Mouse (Mus musculus) erythroblast, embryonic 14.5 days (primary cell): ENCODE data around the gene Pnpla2. TPM values are rescaled to one million over a fixed set of nuclear protein-coding genes. Genes with fewer than 3 reads are reported as not detected.

Experiments
- H3K27me3 ChIP-seq: 2 replicates; pipeline ENCODE4 v1.6.1; 2012; ENCODE audit warnings: inconsistent platforms; ENCODE audit not compliant: control insufficient read depth
- H3K36me3 ChIP-seq: 2 replicates; pipeline ENCODE4 v1.6.1; 2012; ENCODE audit warnings: mild to moderate bottlenecking, inconsistent platforms; ENCODE audit not compliant: control insufficient read depth
- H3K4me1 ChIP-seq: 2 replicates; pipeline ENCODE4 v1.6.1; 2012; ENCODE audit warnings: inconsistent platforms; ENCODE audit not compliant: control insufficient read depth
- H3K4me3 ChIP-seq: replicated peaks from 2 replicates; pipeline ENCODE3; 2012; ENCODE audit warnings: moderate library complexity, mild to moderate bottlenecking, inconsistent platforms
- H3K9me3 ChIP-seq: 2 replicates; pipeline ENCODE4 v1.6.1; 2012; ENCODE audit warnings: low read length, inconsistent platforms, mixed read lengths; ENCODE audit not compliant: control insufficient read depth
- GATA1 ChIP-seq: IDR thresholded peaks from 2 replicates; pipeline ENCODE4 v1.6.1; 2012; ENCODE audit warnings: low read length, inconsistent platforms, mixed read lengths
- TAL1 ChIP-seq: IDR thresholded peaks from 3 replicates; pipeline ENCODE4 v1.6.1; 2012; ENCODE audit warnings: low read length, inconsistent platforms, mixed read lengths
- polyA plus RNA-seq: library from polyadenylated mRNA; stranded (reverse); fragments of >175 nt; gene quantifications from 2 replicates; pipeline ENCODE4 v1.2.3, GENCODE M21; 2012

The Pnpla2 gene
- polyA plus RNA-seq, 1 experiment, result 3.0 TPM

- peaks cover 75% of the 10 kb centered on the region for H3K4me1 ChIP-seq
- TF ChIP-seq GATA1 (no peak), TAL1 (no peak)
- peaks cover 50% of the 10 kb centered on the region for H3K36me3 ChIP-seq
- peaks cover under 1% of the 10 kb centered on the region; the same call in 1 of the 2 replicates for H3K9me3 ChIP-seq
- peaks cover 18% of the 10 kb centered on the region for H3K27me3 ChIP-seq
- H3K4me3 ChIP-seq, result no peak overlapping the region
These were observed 15.1 kb downstream of the Pnpla2 start for GRCm38 (mm10) chr7:141469901-141470636.

DNA sequence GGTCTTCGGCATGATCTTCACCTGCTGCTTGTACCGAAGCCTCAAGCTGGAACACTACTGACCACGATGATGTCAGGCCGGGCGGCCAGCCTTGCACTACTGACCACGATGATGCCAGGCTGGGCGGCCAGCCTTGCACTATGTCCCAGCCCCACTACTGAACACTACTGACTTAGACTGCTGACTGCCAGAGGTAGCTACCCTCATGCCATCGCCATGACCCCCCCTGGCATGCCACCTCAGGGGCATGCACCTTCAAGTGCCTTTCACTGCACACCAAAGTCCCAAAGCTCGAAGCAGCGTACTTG is 15.6 kb downstream of the Pnpla2 start:
- peaks cover 76% of the 10 kb centered on the region for H3K4me1 ChIP-seq
- no peak overlapping the region for H3K4me3 ChIP-seq
- TF ChIP-seq GATA1, result no peak
- TF ChIP-seq TAL1, result no peak
- H3K36me3 ChIP-seq, result peaks cover 50% of the 10 kb centered on the region
- H3K9me3 ChIP-seq, result no peaks in the 10 kb centered on the region
- H3K27me3 ChIP-seq, result peaks cover 13% of the 10 kb centered on the region

DNA sequence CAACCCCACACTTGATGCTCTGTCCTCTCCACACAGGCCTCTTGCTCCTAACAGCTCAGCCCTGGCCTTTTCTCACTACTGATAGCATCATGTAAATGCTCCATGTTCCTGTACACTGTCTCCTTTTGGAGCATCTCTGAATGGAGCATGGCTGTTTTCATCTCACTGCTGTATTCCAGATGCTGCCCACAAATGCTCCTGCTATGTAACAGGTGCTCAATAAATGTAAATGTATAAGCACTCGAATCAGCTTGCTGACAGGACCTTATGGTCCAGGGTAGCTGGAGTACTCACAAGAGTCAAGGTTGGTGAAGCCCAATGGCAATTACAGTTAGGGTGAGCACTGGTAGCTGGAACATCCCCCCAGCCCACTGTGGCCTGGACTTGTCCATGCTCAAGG is 16.2 kb downstream of the Pnpla2 start:
- TF ChIP-seq TAL1 (no peak), GATA1 (no peak)
- Histone ChIP-seq H3K9me3 (no peaks in the 10 kb centered on the region), H3K4me1 (peaks cover 81% of the 10 kb centered on the region), H3K36me3 (peaks cover 50% of the 10 kb centered on the region), H3K4me3 (no peak overlapping the region), H3K27me3 (peaks cover 7% of the 10 kb centered on the region)

DNA sequence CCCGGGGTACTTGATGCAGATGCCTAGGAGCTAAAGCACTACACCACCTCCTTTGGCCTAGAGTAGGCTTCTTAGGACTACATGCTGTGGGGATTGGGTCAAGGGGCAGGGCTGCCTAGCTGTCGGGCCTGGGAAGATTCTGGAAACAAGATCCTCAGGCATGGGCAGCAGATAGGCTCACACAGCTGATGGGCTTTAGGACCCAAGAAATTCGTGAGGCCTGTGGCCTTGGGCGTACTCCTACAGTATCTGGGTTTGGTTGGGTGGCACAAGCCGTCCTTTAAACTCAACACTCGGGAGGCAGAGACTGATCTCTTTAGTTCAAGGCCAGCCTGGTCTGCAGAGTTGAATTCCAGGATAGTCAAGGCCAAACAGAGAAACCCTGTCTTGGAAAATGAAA is 17.2 kb downstream of the Pnpla2 start:
- TF ChIP-seq GATA1, result no peak
- no peak for TF ChIP-seq TAL1
- Histone ChIP-seq H3K4me1 (peaks cover 82% of the 10 kb centered on the region), H3K9me3 (no peaks in the 10 kb centered on the region), H3K4me3 (no peak overlapping the region), H3K36me3 (peaks cover 50% of the 10 kb centered on the region), H3K27me3 (no peaks in the 10 kb centered on the region; the same call in 1 of the 2 replicates)

DNA sequence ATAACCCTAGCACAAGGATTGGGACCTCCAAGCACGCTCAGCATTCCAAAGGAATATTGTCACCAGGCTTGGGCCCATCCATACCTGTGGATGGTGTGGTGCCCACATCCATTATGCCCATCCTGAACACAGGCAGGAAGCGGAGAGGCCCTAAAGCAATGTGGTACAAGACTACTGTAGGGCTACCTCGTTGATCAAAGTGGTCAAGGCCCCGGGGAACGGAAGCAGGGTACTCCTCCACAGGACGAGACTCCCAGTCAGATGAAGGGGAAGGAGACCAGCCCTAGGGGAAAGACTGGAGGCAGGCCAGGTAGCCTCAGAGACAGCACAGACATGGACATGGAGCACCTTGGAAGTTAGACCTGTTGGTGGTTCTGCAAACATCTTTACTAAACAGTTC is 17.8 kb downstream of the Pnpla2 start:
- no peaks in the 10 kb centered on the region; the same call in 1 of the 2 replicates for H3K27me3 ChIP-seq
- H3K4me3 ChIP-seq, result no peak overlapping the region
- no peaks in the 10 kb centered on the region for H3K9me3 ChIP-seq
- H3K4me1 ChIP-seq, result peaks cover 82% of the 10 kb centered on the region
- TF ChIP-seq TAL1 (no peak), GATA1 (no peak)
- H3K36me3 ChIP-seq, result peaks cover 50% of the 10 kb centered on the region

- peak overlapping the region; percentile 95 for H3K4me3 ChIP-seq
- no peaks in the 10 kb centered on the region; the same call in 1 of the 2 replicates for H3K27me3 ChIP-seq
- H3K4me1 ChIP-seq, result peaks cover 77% of the 10 kb centered on the region
- peaks cover 43% of the 10 kb centered on the region for H3K36me3 ChIP-seq
- H3K9me3 ChIP-seq, result no peaks in the 10 kb centered on the region
- TF ChIP-seq TAL1, result no peak
- no peak for TF ChIP-seq GATA1
These were observed 19.2 kb downstream of the Pnpla2 start for GRCm38 (mm10) chr7:141474160-141474559.

DNA sequence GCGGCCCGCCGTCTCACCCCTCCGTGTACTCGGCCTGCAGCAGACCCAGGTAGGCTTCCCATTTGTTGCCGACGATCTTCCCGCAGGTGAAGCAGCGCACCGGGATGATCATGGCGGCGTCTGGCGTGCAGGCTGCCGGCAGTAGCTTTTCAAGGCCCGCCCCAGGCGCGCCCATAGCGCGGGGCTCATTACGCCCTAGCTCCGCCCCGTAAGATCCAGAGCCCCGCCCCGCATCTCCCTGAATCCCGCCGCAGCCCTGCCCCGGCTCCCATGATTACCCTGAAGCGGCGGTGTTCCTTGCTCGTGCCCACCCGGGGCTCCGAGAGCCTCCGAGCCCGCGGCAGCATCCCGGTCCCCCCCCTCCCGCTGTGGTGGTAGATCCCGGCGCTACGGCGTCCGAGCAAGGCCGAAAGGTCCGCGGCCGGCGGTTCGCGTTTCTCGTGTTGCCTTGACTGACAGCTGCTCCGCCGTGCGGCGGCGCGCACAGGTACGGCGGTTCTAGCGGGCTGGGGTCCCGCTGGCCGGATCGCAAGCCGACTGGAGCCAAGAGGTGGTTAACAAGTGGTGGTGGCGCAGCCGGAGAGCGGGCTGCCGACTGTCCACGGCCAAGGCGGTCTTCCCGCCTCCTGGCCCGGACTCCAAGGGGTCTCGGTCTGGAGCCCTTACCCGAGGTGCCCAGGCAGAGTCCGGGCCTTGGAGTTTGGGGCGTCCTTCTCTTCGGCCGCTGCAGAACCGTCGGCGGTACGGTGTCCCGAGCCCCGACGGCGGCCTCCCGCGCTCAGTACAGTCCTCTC is 20.2 kb downstream of the Pnpla2 start, which contains the start of the genes Polr2l and Tspan4:
TSS of gene Polr2l (minus strand) at position 122 of the 794 bp plus-strand sequence.
TSS of gene Tspan4 (plus strand) at position 230 of the 794 bp plus-strand sequence.
- TF ChIP-seq TAL1, result no peak
- Histone ChIP-seq H3K9me3 (no peaks in the 10 kb centered on the region), H3K4me3 (peak within 1 kb of the TSS; percentile 95), H3K4me1 (peaks cover 68% of the 10 kb centered on the region), H3K27me3 (no peaks in the 10 kb centered on the region; the same call in 1 of the 2 replicates), H3K36me3 (peaks cover 33% of the 10 kb centered on the region)

GRCm38 (mm10) chr7:141475805-141476158 is 20.8 kb downstream of the Pnpla2 start:
- Histone ChIP-seq H3K9me3 (no peaks in the 10 kb centered on the region), H3K27me3 (peaks cover 4% of the 10 kb centered on the region), H3K4me3 (peak overlapping the region; percentile 95), H3K36me3 (peaks cover 27% of the 10 kb centered on the region), H3K4me1 (peaks cover 67% of the 10 kb centered on the region)
- TF ChIP-seq GATA1 (no peak), TAL1 (no peak)

DNA sequence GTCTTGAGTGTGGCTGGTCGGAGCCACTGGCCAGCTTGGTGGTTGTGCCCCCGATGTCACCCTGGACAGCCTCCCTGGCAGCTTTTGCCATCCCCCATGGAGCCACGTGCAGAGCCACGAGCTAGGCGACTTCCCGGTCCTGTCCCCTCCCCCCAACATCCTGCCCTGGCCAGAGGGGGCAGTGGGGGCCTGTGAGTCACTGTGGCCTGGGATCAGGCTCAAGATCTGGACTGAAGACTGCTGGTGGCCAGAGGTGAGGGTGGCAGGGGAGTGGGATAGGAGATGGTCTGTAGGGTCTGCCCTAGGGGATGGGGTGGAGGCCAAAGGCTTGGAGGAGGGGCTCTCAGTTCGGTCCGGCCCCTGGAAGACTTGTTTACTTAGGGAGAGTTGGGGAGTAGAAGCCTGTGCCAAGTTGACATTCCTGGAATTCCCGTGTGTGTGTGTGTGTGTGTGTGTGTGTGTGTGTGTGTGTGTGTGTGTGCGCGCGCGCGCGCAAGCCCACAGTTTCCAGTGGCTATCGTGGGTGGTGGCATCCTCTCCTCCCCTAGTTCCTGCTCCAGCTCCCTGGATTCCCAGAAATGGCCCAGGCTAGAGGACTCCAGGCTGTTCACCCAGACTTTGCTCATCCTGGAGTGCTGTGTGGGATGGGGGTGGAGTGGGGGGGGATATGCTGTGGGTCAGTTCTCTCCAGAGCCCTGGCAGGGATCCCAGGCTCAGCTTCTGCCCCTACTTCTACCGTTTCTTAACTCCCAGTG is 21.4 kb downstream of the Pnpla2 start:
- Histone ChIP-seq H3K4me1 (peaks cover 72% of the 10 kb centered on the region), H3K4me3 (peak overlapping the region; percentile 95), H3K36me3 (peaks cover 21% of the 10 kb centered on the region), H3K9me3 (no peaks in the 10 kb centered on the region), H3K27me3 (peaks cover 10% of the 10 kb centered on the region)
- no peak for TF ChIP-seq GATA1
- TF ChIP-seq TAL1, result no peak
